Mouse (Mus musculus) liver, embryonic 14.5 days (tissue): ENCODE results near the gene Oard1.

ENCODE experiments used
- CTCF ChIP-seq: IDR thresholded peaks from 2 replicates; pipeline ENCODE4 v1.5.1; 2016; ENCODE audit warnings: antibody characterized with exemption, low read depth, control low read depth
- EP300 ChIP-seq: IDR thresholded peaks from 2 replicates; pipeline ENCODE4 v1.6.1; 2016; ENCODE audit warnings: antibody characterized with exemption, low read depth

DNA sequence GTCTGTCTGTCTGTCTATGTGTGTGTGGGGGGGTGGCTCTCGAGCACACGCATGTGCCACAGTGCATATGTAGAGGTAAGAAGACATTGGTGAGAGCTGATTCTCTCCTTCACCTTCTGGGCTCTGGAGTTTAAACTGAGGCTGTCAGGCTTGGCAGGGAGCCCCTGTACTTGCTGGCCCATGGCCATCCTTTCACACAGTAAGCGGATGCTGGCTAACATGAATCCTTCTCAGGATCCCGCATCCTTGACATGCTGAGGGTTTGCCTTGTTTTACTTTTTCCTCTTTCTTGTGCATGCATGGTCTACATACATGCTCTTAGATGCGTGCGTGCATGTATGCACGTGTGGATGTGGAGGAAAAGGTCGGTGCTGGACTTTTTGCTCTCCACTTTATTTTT lies 46.8 kb upstream of the Oard1 start:
- TF ChIP-seq CTCF: no peak
- no peak for TF ChIP-seq EP300
